Mouse (Mus musculus) brain, embryonic 18.5 days (tissue): ENCODE data around the gene Cyp2t4.

Source experiments
- DNase-seq: peaks from one replicate; pipeline ENCODE4 v3.0.0-alpha.2; 2012; ENCODE audit warnings: low read depth, low spot score

Cyp2t4 gene

DNA sequence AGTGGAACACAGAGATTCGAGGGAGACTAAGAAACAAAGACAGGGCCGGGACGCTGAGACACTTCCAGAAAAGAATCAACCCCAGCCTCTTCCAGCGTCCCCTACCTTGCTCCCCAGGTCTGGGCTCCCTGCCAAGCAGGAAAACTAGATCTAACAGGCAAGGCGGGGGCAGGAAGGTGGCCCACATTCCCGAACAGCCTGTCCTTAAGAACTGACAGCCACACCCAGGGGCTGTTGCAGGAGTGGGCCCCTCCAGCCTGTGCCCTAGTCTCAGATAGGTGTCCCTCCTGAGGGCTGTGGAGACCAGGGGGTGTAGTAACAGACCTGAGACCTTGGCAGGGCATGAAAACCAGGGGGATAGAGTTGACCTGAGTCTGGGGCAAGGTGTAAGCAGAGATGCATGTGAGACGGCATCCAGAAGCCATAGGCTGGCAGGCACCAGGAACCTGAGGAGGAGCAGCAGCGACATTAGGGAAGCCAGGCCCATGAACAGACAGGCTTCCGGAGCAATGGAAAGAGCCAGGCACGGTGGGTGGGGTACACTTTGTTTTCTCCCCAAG, at the start of gene Cyp2t4:
TSS of gene Cyp2t4 (plus strand) at position 510 of the 560 bp plus-strand sequence.
- no peak for DNase-seq

GRCm38 (mm10) chr7:27104882-27105281, 48.6 kb upstream of the Cyp2t4 start:
- no peak for DNase-seq

- no peak for DNase-seq
These were observed 43.2 kb upstream of the Cyp2t4 start for GRCm38 (mm10) chr7:27110327-27110726.

DNA sequence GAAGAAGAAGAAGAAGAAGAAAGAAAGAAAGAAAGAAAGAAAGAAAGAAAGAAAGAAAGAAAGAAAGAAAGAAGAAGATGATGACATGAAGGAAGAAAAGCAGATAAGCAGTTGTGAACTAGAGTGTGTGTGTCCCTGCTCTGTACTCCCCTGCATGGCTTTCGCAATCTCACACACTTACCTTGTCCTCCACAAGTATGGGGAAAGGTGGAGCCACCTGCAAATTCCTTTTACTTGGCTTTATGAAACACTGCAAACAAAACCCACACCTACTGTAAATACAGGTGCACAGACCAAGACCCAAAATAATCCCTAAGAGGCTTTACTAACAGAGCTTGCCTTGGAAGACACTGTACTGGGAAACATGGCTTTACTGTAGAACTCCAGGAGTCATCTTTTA, 42.5 kb upstream of the Cyp2t4 start:
- DNase-seq, result no peak

GRCm38 (mm10) chr7:27111987-27112386, 41.5 kb upstream of the Cyp2t4 start:
- no peak for DNase-seq

DNA sequence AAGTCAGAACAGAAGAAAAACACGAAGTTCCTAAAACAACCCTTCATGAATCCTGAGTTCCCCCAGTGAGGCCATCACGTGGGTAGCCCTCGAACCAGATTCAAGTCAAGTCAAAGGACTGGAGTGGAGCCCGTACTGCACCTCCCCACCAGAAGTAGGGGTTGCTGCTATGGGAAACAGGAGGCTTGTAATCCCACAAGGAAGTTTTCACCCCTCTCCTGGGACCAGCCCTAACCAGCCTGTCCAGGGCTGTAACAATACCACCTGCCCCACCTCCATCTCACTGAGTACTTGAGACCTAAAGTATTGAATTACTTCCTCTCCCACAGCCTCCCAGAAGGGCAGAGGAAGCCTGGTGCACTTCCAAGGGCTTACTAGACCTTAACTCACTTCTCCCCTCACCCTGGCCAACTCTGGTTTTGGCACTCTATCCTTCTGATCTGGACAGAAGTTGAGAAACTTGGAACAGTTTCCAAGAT, 35.4 kb upstream of the Cyp2t4 start:
- no peak for DNase-seq

- DNase-seq, result no peak
These were observed 33.8 kb upstream of the Cyp2t4 start, which contains the start of gene Cyp2f2 for GRCm38 (mm10) chr7:27119676-27120075. Cyp2f2 (plus strand) TSS chr7:27119909.

DNA sequence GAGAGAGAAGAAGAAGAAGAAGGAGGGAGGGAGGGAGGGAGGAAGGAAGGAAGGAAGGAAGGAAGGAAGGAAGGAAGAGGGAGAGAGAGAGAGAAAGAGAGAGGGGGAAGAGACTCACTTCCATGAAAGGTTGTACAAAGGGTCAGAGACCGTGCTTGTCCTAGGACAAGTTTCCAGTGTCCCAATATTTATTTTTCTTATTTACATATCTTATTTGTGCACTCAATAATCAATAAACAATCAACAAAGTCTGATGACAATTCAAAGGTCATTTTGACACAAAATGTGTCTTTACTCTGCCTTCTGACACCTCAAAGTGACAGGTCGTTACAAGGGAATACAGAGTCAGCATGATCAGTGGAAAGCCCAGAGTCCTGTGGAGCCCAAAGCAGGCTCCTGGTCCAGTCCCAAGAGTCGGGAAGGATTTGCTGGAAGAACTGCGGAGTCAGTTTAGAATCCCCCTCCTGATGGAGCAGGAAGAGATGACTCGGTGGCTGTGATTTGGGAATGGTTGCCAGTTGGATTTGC, 29.1 kb upstream of the Cyp2t4 start:
- DNase-seq, result no peak

GRCm38 (mm10) chr7:27124969-27125368, 28.5 kb upstream of the Cyp2t4 start:
- no peak for DNase-seq

DNA sequence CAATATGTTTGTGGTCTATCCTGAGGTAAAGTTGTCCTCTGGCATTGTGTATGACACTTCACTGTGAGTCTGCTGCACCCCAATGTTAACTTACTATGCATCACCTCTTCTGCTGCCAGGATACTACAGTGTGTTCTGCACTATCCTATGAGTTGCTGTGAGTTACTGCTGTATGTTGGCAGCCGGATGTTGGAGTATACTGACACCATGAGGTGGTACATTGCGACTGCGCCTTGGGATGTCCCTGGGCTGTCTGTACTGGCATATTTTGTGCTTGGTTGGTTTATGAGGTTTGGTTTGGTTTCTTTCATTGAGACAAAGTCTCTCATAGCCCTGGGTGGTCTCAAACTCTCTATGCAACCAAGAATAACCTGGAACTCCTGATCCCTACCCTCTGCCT, 25.4 kb upstream of the Cyp2t4 start:
- DNase-seq, result no peak

DNA sequence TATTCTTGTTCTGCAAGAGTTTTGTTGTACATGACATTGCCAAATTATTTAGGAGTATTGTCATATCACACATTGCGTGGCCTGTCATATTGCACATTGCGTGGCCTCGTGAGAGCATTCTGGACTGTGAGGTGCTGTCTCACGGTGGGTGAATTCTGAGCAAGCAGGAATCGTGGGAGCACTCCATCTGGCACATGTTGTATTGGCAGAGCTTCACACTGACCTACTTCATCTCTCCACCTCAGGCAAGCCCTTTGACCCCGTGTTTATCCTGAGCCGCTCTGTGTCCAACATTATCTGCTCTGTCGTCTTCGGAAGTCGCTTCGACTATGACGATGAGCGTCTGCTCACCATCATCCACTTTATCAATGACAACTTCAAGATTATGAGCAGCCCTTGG, 24.6 kb upstream of the Cyp2t4 start:
- no peak for DNase-seq

- no peak for DNase-seq
These were observed 23.7 kb upstream of the Cyp2t4 start for GRCm38 (mm10) chr7:27129811-27130210.

GRCm38 (mm10) chr7:27130521-27131370, 22.8 kb upstream of the Cyp2t4 start:
- no peak for DNase-seq

DNA sequence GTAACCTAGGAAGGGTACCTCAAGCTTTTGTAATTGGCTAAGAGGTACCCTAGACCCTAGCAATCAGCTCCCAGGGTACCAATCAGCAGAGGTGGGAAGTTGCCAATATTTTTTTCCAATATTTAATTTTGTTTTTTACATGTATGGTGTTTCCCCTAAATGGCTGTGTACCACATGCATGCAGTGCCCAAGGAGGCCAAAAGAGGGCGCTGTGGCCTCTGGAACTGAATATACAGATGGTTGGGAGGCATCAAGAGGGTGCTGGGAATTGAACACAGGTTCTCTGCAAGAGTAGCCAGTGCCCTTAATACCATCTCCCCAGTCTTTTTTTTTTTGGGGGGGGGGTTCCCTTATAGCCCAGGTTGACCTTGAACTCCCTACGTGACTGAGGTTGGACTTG, 22.1 kb upstream of the Cyp2t4 start:
- DNase-seq, result no peak

GRCm38 (mm10) chr7:27132588-27132987, 20.9 kb upstream of the Cyp2t4 start:
- no peak for DNase-seq

DNA sequence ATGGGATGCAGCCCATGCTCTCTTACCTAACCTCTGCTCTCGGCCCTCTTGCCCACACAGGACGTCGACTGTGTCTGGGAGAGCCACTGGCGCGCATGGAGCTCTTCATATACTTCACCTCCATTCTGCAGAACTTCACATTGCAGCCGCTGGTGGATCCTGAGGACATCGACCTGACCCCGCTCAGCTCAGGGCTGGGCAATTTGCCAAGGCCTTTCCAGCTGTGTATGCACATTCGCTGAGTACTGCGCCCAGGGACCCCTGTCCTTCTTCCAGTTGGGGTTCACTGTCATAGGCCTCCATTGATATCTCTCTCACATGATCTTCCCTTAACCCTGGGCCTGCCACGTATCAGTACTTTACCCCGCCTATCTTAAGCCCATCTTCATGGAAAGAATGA, 20.4 kb upstream of the Cyp2t4 start:
- DNase-seq, result no peak

DNA sequence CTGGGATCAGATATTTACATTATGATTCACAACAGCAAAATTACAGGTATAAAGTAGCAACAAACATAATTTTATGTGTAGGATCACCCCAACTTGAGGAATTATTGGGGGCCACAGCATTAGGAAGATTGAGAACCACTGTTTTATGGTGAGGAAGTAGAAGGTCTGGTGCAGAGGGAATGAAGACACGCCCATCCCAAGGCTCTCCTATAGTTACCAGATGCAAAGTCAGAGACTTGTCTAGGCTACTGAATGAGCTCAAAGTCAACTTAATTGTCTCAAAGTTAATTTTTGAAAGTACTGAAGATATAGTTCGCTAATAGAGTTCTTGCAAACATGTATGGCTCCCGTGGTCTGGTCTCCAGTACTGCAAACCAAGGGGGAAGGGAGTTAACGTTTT, 19.8 kb upstream of the Cyp2t4 start:
- DNase-seq, result no peak

DNA sequence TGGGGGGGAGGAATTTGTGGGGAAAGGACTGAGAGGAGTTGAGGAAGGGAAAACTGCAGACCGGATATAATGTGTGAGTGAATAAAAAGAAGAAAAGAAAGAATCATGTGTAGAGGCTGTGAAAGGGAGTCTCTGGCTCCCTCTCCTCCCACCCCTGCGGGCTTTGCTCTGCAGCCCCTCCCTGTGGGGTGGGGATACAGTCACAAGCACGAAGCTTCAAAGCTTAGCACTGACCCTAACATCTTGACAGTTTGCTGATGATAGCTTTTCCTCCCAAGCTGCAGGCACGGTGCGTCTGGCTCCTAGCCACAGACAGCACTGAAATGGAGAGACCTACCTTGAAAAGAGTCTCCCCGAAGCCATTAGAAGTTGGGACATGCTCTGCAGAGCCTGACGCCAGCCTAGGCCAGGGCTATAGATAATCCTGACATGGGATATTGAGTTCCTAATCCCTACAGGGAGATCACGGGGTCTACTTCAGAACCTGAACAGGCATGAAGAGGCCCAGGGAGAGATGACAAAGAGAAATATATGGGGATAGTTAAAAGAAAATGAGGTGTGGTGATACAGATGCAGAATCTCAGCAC, 17.0 kb upstream of the Cyp2t4 start:
- DNase-seq, result no peak

DNA sequence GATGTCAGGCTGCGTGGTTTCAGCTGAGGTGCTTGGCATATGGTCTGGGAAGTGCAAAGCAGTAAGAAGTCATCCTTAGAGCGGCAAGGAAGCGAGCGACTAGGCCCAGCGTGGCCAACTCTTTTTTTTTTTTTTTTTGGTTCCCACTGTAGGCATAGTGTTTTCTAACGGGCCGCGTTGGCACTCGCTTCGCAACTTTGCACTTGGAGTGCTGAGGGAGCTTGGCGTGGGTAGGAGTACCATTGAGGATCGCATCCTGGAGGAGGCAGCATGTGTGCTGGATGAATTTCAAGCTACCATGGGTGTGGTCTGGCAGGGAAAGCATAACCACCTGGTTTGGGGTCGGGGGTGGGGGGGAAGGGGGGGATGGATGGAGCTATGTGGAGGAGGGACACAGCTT, 2.5 kb downstream of the Cyp2t4 start:
- DNase-seq, result no peak

- no peak for DNase-seq
These were observed 4.7 kb downstream of the Cyp2t4 start for GRCm38 (mm10) chr7:27158171-27158570.

GRCm38 (mm10) chr7:27159256-27159655, 5.7 kb downstream of the Cyp2t4 start:
- no peak for DNase-seq

GRCm38 (mm10) chr7:27159882-27160281, 6.4 kb downstream of the Cyp2t4 start:
- peak; percentile 69 for DNase-seq
